Mouse (Mus musculus) ovary, postnatal 10 days (tissue): Measurements from ENCODE around the gene Flvcr1.

Experiments used
- DNase-seq: peaks from one replicate; pipeline ENCODE4 v3.0.0; 2022; ENCODE audit warnings: low spot score

The Flvcr1 gene

DNA sequence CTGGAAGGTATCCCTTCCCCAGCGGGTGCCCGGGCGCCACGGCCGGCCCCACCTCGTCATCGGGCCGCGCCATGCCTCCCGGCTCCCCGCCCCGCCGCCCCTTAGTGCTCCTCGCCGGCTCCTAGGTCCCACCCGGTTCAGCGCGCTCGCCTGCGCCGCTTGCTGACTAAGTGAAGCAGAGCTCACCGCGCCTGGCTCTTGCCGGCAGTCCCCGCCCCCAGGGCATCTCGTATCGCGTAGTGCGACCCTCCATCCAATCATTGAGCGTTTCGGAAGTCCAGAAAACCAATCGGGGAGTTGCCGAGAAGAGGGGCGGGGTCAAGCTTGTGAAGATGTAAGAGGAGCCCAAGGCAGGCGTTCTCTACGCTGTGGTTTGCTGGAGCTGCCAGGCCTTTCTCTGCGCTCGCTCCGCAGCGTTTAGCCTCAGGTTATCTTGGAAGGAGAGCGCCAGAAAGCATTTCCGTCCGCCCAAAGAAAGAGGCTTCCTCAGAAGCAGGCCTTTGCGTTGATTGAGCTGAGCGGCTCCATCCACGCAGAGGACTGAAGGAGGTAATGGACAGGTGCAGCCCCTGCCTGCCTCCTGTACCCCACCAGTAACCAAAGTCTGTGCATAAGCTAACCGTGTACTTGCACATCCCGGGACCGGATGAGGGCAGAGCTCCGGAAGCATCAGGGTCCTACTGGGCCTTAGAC, at the start of gene Flvcr1:
Gene Flvcr1 (minus strand): TSS at position 138 of the 693 bp plus-strand sequence.
- peak; percentile 90 for DNase-seq

DNA sequence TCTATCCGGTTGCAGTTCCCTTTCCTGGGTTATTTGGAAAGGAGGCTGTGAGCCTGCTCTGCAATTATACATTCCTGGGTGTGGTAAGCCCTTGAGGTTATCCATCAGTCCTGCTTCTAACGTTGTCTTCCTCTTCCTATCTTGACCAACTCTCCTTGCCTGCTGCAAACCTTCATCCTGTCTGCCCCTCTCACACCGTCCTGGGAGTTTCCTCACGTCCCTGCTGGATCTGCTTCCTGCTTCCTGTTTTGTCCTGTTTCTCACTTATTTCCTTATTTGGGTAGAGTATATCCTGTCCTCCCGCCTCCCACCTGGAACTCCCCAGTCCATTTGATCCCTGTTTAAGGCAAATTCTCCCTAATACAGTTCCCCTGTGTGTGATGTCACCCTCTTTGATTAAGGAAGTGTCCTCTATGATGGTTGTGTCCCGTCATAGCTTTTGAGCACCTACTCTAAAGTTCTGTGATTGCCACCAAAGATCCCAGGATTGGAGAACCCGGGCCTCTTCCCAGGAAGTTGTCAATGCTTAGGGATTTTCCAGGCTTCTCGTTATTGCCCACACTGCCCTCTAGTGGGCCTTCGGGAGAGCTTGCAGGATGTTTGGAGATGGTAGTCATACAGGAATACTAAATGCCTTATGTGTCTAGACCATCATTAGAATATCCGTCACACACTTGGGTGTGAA, 49.4 kb upstream of the Flvcr1 start:
- no peak for DNase-seq

DNA sequence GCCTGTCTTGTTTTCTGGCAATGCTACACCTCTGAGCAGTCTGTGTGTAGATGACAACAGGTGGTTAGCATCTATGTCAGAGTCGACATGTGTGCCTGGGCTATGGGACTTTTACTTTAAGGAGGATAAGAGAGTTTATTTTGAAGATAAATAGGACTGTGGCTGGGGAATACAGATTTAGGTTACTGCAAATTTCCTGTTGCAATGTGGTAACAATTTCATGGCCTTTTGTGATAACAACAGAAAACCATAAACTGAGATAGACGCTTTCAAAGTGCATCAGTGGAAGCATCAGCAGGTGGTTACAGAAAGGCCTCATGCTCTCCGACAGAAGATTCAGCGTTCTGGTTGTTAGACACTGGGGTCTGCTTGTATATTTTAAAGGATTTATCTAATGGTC, 47.5 kb upstream of the Flvcr1 start:
- DNase-seq, result no peak

DNA sequence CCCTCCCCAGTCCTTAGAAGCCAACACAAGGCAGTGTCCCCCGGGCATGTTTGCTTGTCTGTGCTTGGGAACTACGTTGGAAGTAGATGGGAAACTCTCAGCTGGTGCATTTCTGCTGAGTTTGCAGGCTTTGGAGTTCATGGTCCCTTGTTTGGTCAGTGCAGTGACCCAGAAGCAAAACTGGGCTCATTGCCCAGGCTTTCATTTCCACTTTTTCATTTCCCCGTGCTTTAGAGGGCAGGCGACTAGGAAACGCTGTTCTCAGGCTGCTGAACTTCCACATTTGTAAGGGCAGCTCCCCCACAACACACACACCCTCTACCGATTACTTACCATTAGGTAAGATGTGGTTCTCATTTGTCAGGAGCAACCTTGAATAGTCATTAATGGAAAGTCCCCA, 47.0 kb upstream of the Flvcr1 start:
- no peak for DNase-seq

DNA sequence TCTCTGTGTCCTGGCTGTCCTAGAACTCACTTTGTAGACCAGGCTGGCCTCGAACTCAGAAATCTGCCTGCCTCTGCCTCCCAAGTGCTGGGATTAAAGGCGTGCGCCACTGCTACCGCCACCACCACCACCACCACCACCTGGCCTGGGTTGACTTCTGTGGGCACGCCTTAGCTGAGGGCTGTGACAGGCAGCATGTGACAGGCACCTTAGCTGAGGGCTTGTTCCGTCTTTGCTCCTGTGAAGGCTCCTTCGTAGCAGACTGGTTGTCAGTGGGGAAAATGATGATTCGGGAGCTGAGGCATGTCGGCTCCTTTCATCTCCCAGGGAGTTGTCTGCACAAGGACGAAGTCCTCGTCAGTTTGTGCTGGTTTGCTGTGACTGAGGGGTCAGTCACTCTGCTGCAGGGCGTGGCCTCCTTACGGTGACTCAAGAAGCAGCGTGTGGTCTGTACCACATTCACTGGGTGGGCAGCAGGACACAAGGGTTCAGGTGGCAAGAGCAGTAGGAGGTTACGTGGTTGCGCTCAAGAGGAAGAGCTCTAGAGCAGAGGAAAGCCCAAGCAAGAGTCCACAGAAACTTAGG, 46.5 kb upstream of the Flvcr1 start:
- DNase-seq, result no peak

DNA sequence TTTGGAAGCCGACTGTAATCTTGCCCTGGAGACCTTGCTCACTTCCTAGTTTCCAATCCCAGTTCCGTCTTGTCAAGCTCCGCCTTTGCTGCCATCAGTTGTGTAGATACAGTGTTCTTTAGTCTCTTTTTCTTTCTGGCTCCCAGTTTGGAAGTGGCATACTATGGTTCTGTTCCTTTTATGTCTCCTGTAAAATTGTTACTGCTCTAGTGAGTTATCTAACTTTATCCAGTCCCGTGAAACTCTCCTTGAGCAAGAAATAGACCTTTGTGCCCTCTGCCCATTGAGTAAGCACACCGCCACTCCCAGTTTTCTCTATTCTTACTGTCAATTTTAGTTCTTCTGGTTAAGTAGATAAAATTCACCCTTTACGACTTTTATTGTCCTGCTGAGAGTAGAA, 45.7 kb upstream of the Flvcr1 start:
- DNase-seq, result no peak

DNA sequence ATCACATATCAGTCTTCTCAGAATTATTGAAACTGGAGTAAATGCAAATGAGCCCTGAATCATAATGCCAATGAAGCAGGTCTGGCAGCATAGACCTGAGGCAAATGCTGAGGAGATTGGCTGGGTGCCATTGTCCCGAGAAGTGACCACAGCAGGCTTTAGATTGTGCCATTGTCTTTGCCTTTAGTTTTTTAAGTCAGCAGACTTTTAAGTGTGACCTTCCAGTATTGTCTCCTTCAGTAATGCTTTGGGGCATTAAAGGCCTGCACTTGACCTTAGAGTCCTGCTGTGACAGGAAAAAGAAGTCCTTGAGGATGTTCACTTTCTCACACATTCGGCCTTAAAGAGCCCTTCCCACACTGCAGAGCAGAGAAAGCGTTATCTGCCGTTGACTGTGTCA, 44.3 kb upstream of the Flvcr1 start:
- DNase-seq, result no peak

DNA sequence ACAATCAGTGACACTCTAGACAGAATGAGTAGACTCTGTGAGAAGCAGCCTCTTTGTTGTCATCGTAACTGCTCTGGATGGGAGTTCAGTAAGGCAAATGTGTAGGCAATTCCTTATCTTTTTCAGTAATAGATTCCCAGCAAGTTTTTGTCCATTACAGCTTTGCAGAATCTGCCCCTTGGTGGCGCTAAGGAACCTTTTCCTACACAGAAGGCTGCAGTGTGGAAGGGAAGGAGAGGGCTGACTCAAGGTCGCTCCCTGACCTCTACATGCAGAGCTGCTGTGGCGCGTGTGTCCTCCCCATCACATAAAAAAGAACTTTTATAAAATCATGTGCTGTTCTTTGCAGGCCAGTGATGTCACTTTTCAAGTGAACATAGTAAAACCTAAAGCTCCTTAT, 42.4 kb upstream of the Flvcr1 start:
- no peak for DNase-seq

DNA sequence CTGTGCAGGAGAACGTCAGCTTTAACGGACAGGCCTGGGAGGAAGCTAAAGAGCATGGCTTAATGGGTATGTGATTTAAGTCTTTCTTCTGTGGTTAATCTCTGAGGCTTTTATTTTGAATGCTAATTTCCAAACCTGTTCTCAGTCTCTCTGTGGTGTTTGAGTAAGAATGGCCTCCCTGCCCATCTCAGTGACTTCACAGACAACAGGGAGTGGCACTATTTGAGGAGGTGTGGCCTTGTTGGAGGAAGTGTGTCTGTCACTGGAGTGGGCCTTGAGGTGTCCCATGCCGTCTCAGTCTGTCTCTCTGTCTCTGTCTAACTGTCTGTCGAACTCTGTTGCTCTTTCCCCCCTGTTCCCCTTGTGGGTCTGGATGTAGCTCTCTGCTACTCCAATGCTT, 39.2 kb upstream of the Flvcr1 start:
- DNase-seq, result no peak

DNA sequence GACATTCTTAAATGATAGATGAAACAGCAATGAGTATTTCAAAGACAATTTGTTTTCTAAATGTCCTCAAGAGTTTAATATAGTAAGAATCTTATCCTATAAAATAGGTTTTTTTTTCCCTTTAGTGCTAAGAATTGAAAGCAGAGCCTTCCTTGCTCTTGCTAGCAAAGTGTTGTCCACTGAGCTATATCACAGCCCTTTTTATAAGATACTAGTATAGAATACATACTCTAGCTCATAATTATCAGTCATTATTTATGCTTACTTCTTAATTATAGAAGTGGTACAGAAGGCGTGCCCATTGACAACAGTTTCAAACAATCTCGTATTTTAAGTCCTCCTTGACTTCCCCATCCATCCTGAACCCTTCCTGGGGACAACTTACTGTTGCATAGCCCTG, 38.6 kb upstream of the Flvcr1 start:
- no peak for DNase-seq

DNA sequence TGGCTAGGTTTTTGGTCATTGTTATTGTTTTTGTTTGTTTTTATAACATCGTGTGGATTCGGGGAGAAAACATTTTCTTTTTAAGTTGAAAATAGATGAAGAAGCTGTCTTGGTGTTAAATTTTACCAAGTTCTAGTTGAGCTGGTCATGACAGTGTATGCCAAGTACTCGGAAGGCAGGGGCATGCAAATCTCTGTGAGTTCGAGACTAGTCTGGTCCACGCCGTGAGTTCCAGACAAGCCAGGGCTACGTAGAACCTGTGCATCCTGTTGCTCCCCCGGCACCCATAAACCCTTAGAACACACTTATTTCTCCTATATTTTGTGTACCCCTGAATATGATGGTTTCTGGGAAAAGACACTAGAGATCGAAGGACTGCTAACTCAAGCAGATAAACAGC, 37.7 kb upstream of the Flvcr1 start:
- DNase-seq, result no peak

DNA sequence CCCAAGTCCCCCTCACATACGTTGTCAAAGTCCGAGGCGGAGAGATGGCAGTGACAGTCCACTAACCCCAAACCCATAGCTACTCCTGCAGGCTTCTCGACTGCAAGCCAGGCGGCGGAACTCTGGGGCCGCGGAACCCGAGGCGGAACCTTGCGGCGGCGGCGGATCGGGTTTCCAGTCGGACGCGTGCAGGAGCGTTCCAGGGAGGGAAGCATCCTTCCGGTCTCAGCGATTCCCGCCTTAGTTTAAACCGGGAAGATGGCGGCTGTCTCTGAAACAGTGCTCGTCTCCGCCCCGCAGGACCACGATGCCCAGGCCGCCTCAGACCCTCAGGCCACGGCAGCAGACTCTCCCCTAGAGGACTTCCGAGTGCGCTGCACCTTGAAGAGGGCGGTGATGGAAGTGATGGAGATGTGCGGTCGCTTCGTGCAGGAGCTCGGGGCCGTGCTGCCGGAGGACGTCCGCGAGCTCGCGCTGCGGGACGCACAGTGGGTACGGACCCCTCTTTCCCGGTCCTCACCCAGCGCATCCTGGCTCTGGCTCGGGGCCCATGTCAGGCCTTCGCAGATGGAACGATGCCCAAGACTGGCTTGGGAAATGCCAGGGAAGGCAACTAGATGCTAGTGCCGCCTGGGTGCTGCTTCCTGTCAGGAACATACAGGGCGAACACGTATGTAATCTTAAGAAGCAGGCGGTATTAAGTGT, 37.0 kb upstream of the Flvcr1 start, which contains the start of the genes Tatdn3 and Nsl1:
Gene Tatdn3 (minus strand): TSS at position 152 of the 705 bp plus-strand sequence.
Gene Nsl1 (plus strand): TSS at position 232 of the 705 bp plus-strand sequence.
- peak; percentile 94 for DNase-seq

DNA sequence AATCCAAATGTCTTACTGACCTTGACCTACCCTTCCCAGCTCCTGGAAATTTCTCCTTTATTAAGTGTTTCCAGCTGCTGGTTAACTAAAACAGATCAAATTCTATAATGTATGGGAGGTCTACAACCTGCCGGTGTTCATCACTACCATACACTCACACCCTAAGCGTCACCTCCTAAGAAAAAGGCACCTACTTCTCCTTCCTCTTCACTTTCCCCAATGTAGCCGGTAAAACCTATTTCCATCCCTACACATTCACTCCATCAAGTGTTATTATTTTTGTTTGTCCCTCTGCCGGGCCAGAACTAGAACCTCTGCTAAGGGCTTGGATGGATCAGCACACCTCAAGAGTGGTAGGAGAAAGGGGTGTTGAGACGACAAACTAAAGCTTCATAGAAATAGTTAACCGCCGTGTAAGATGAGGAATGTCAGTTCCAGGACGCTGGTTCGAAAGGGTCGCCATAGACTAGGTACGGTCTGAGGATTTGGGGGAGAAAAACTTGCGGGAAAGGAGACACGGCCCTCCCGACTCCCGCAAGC, 36.4 kb upstream of the Flvcr1 start:
- DNase-seq, result no peak

DNA sequence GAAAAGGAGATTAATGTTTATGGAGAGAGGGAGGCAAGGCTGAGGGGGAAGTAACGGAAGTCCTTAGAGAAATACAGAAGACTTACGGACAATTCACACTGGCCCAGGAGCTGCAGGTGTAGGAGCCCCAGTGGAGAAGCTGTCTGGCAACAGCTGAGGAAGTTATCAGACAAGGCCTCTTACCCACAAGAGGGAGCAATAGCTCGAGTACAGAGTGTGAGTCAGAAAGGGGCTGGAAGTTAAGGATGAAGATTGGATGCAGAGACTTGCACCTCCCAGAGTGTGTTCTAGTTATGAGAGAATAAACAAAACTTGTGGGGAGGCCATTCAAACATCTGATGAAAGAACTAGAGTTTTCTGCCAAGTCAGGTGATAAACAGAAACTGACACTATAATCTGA, 31.5 kb upstream of the Flvcr1 start:
- no peak for DNase-seq

DNA sequence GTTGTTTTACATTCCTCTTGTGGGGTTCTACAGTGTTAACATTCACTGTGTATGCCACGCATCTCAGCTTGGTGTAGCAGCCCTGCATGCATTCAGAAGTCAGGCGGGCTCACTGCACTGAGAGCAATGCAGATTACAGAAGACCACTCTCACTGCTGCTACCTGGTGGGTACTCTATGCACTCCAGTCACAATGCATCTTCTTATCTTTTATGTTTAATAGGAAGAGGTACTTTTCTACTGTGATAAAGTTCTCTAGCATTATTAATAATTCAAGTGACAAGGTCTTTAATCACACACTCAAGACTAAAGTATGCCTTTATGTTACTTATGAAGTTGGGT, 29.5 kb upstream of the Flvcr1 start:
- DNase-seq, result no peak

DNA sequence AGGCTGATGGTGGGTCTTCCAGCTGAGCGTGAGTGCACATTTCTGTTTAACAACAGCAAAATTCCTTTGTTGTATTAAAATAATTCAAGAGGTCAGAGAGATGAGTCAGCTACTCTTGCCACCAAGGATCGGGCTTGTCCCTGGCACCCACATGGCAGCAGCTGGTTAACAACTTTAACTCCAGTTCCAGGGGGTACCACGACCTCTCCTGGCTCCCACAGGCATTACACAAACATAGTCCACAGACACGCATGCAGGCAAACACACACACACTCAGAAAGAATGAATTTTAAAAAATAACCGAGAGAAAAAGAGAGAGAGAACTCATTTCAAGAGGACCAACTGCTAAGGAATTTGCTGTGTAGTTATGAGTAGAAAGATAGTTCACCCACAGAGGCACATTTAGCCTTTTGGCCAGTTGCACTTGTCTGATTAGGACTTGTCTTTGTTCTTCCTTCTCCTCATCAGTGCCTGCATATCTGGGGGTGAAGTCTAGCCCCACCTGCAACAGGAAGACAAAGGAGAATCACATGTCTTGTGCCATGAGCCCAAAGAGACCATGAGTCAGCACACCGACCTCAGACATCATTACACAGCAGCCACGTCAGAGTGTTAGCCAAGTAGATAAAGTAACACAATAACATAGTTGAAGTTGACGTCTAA, 29.0 kb upstream of the Flvcr1 start:
- DNase-seq, result no peak

DNA sequence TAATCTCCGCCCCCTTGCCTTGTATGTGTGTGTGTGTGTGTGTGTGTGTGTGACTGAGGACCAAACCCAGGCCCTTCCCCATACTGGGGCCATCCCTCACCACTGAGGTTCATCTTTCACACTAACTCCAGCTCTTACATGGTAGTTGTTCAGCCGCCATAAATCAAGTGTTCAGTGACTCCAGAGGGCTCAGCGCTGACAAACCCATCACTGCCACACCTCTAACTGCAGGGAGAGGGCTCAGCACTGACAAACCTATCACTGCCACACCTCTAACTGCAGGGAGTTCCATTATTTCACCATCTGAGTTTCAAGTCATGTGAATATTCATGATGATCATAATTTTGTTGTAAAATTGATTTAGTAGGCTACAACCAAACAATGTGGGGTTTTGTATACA, 27.6 kb upstream of the Flvcr1 start:
- no peak for DNase-seq

DNA sequence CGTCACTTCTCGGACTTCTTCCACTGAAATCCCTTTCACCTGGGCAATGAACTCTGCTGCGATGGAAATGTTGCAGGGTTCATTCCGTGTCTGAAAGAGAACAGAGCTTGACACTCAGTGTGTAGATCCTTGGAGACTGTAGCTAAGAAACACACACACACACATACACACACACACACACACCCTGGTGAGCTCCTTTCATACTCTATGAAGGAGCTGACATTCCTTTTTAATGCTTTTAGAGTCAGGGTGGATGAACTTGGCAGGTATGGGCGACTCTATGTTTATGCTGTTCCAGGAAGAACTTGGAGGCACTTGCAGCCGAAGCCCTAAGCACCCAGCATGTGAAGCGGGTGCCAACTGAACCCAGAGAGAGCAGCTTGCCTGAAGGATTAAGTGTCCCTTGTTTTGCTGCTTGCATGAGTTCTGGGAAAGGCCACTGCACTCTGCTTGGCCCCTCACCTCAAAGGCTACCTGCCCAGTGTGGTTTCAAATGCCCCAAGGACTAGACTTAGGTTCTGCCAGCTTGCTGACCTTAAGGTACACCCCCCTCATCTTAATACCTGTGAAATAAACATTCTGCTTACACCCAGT, 20.4 kb upstream of the Flvcr1 start:
- DNase-seq, result no peak

DNA sequence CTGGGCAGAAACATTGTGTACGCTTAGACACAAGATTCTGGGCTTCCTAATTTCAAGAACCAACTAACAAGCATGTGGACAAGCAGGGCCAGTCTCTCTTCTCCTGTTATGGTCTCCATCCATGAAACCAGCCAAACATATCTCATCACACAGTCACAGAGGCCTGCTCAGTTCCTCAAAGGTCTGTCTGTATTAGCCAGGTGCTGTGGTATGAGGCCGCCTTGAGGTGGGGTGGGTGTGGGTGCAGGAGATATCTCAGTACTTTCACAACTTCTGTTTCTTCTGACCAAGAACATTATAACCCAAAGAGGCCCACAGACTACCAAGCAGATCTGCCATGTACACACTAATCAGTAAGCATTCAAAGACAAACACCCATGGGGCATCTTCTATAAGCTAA, 19.3 kb upstream of the Flvcr1 start:
- DNase-seq, result no peak

DNA sequence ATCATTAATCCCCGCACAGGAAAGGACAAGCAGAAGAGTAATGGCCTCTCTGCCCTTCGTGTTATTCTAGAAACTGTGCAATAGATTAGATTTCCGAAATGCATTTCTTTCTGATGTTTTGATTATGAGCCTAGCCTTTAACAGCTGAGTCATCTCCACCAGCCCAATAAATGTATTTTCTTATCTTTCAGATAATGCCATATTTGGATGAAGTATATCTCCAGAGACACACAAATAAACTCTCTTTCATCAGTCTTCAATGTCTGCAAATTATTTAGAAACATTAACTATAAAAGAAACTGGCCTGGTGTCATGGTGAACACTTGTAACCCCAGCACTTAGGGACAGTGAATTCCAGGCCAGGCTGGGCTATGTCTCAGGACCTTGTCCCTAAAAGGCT, 16.7 kb upstream of the Flvcr1 start:
- DNase-seq, result no peak

DNA sequence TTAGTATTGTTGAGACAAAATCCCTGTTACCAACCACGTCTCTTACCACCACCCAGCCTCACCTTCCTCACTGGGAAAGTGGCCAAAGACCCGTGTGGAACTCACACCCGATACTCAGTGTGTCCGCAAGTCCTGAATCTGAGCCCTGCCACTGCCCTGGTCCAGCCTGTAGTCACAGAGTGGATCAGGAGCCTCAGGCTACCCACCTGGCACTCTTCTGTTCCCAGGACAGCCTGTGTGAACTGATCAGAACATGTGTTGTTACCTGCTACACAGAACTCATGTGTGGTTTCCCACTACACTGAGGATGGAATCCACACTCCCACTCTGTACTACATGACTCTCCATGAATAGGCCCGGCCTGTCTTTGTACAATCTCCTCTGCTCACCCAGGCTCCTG, 16.1 kb upstream of the Flvcr1 start:
- no peak for DNase-seq

DNA sequence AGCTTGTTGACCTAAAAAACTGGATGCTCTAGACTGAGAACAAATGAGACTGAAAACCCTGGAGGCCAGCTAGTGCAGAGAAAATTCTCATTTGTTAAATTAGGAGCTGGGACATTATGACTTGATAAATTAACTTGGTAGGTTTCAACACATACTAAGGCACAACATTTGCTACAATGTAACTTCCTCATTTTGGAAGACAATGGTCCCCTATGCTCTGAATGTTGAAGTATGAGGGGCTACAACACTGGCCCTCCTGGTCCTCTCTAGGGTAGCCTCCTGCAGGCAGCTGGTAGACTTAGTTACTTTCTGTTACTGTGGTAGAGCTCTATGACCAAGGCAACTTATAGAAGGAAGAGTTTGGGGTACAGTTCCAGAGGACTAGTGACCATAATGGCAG, 15.4 kb upstream of the Flvcr1 start:
- DNase-seq, result no peak
